Mouse (Mus musculus): ENCODE results near the gene Agpat1. TPM values are rescaled to one million over a fixed set of nuclear protein-coding genes. Genes with fewer than 3 reads are reported as not detected.

The Agpat1 gene
- polyA plus RNA-seq, 1 experiment = 245 TPM

- 86% methylated on average over 8 of the region's 8 CpGs for WGBS
- Histone ChIP-seq H3K27ac (ENCODE audit: insufficient read depth, low read depth, low read length) (no peak overlapping the region), H3K4me3 (ENCODE audit: insufficient read depth, low read depth, low read length) (no peak overlapping the region), H3K36me3 (ENCODE audit: control insufficient read depth, insufficient read depth, low read length) (no peaks in the 10 kb centered on the region), H3K4me1 (ENCODE audit: control insufficient read depth, insufficient read depth, low read length) (peaks cover 11% of the 10 kb centered on the region; the same call in 1 of the 2 replicates), H3K27me3 (replicated peaks; ENCODE audit: control insufficient read depth, insufficient read depth, low read length) (no peaks in the 10 kb centered on the region)
- TF ChIP-seq CTCF (conservative IDR thresholded peaks at IDR 0.05; ENCODE audit: insufficient read depth, insufficient read length, low read depth, low read length) (no peak), POLR2A (IDR thresholded peaks at IDR 0.05; ENCODE audit: low read depth, low read length) (no peak)
- no peak for DNase-seq
Observed at GRCm38 (mm10) chr17:34662978-34663377, 58.9 kb downstream of the Agpat1 start.

Other genes with a start within 250 kb of the Agpat1 start
- gene Btnl2, start 249.4 kb upstream of the Agpat1 start, polyA plus RNA-seq (2012; rRNA removed) = 0.03 and 0.11 TPM in 2 replicates
- gene Btnl1, start 227.1 kb upstream of the Agpat1 start, polyA plus RNA-seq (2012; rRNA removed) = not detected in 2 replicates
- 0.22 and 1.3 TPM in 2 replicates for gene BC051142, start 205.4 kb upstream of the Agpat1 start, polyA plus RNA-seq (2012; rRNA removed)
- not detected in 2 replicates for gene Btnl4, start 126.9 kb upstream of the Agpat1 start, polyA plus RNA-seq (2012; rRNA removed)
- gene Btnl6, start 86.9 kb upstream of the Agpat1 start, polyA plus RNA-seq (2012; rRNA removed) = not detected in 2 replicates
- 14.4 and 18.4 TPM in 2 replicates for gene Notch4, start 40.0 kb upstream of the Agpat1 start, polyA plus RNA-seq (2012; rRNA removed)
- 10.3 and 12.8 TPM in 2 replicates for gene Gpsm3, start 14.5 kb upstream of the Agpat1 start, polyA plus RNA-seq (2012; rRNA removed)
- gene Pbx2, start 13.0 kb upstream of the Agpat1 start, polyA plus RNA-seq (2012; rRNA removed) = 51.3 and 56.2 TPM in 2 replicates
- 2.1 TPM in 2 replicates for gene Ager, start 6.4 kb upstream of the Agpat1 start, polyA plus RNA-seq (2012; rRNA removed)
- gene Rnf5, start 572 bp upstream of the Agpat1 start, polyA plus RNA-seq (2012; rRNA removed) = 208 and 256 TPM in 2 replicates
- gene Egfl8, start 11.7 kb downstream of the Agpat1 start, polyA plus RNA-seq (2012; rRNA removed) = 5.1 and 5.3 TPM in 2 replicates
- gene Ppt2, start 24.2 kb downstream of the Agpat1 start, polyA plus RNA-seq (2012; rRNA removed) = 118 and 123 TPM in 2 replicates
- gene Prrt1, start 25.3 kb downstream of the Agpat1 start, polyA plus RNA-seq (2012; rRNA removed) = 2.7 and 3.2 TPM in 2 replicates
- 5.5 and 5.8 TPM in 2 replicates for gene Fkbpl, start 40.5 kb downstream of the Agpat1 start, polyA plus RNA-seq (2012; rRNA removed)
- gene Atf6b, start 42.9 kb downstream of the Agpat1 start, polyA plus RNA-seq (2012; rRNA removed) = 52.5 and 65.5 TPM in 2 replicates
- gene Tnxb, start 66.3 kb downstream of the Agpat1 start, polyA plus RNA-seq (2012; rRNA removed) = 5.5 and 8.5 TPM in 2 replicates
- gene C4b, start 139.6 kb downstream of the Agpat1 start, polyA plus RNA-seq (2012; rRNA removed) = 4.7 and 6.8 TPM in 2 replicates
- 0.23 and 29.2 TPM in 2 replicates for gene Cyp21a1, start 200.3 kb downstream of the Agpat1 start, polyA plus RNA-seq (2012; rRNA removed)
- 35.7 and 36.7 TPM in 2 replicates for gene Stk19, start 232.7 kb downstream of the Agpat1 start, polyA plus RNA-seq (2012; rRNA removed)
- 52.6 and 59.2 TPM in 2 replicates for gene Dxo, start 232.8 kb downstream of the Agpat1 start, polyA plus RNA-seq (2012; rRNA removed)
- 58.2 and 69.5 TPM in 2 replicates for gene Skiv2l, start 245.9 kb downstream of the Agpat1 start, polyA plus RNA-seq (2012; rRNA removed)
- gene Nelfe, start 246.1 kb downstream of the Agpat1 start, polyA plus RNA-seq (2012; rRNA removed) = 24.2 and 26.2 TPM in 2 replicates